Mouse (Mus musculus) midbrain, postnatal 0 days (tissue): ENCODE data around the gene Muc1. TPM values are rescaled to one million over a fixed set of nuclear protein-coding genes. Genes with fewer than 3 reads are reported as not detected.
A peak's percentile ranks its signal among the peaks of the same experiment; 100 is the strongest.

Experiments used
- ATAC-seq: fragments of 200-750 bp; cut with Nextera tagmentation; 2 replicates; pipeline ENCODE4 v1.8.0; 2017; ENCODE audit warnings: moderate number of reproducible peaks, mild to moderate bottlenecking, moderate TSS enrichment, moderate library complexity; ENCODE audit not compliant: low FRiP score
- DNase-seq: peaks from one replicate; pipeline ENCODE4 v3.0.0-alpha.2; 2015; ENCODE audit warnings: low spot score
- H3K27ac ChIP-seq: fragments of 300-500 bp; sonication (generic); 2 replicates; pipeline ENCODE4 v1.5.1; 2014; ENCODE audit warnings: low read depth, mild to moderate bottlenecking, low read length, mixed read lengths
- H3K27me3 ChIP-seq: fragments of 300-500 bp; sonication (generic); 2 replicates; pipeline ENCODE4 v1.6.1; 2014; ENCODE audit warnings: low read length, control low read depth, mixed read lengths; ENCODE audit not compliant: insufficient read depth
- H3K36me3 ChIP-seq: fragments of 300-500 bp; sonication (generic); 2 replicates; pipeline ENCODE4 v1.6.1; 2014; ENCODE audit warnings: low read length, control low read depth, mixed read lengths; ENCODE audit not compliant: insufficient read depth
- H3K4me1 ChIP-seq: fragments of 300-500 bp; sonication (generic); 2 replicates; pipeline ENCODE4 v1.6.1; 2014; ENCODE audit warnings: mild to moderate bottlenecking, control low read depth, antibody characterized with exemption, low read length, mixed read lengths; ENCODE audit not compliant: insufficient read depth
- H3K4me2 ChIP-seq: fragments of 300-500 bp; sonication (generic); 2 replicates; pipeline ENCODE4 v1.6.1; 2014; ENCODE audit warnings: low read depth, mild to moderate bottlenecking, low read length, mixed read lengths; ENCODE audit not compliant: poor library complexity, severe bottlenecking
- H3K4me3 ChIP-seq: fragments of 300-500 bp; sonication (generic); 2 replicates; pipeline ENCODE4 v1.5.1; 2014; ENCODE audit warnings: low read depth, mild to moderate bottlenecking, low read length, moderate library complexity
- H3K9ac ChIP-seq: fragments of 300-500 bp; sonication (generic); replicated peaks from 2 replicates; pipeline ENCODE4 v1.6.1; 2014; ENCODE audit warnings: mild to moderate bottlenecking, low read length, moderate library complexity, mixed read lengths; ENCODE audit not compliant: poor library complexity, severe bottlenecking
- H3K9me3 ChIP-seq: fragments of 300-500 bp; sonication (generic); 2 replicates; pipeline ENCODE4 v1.6.1; 2016; ENCODE audit warnings: low read length, control low read depth
- CTCF ChIP-seq: IDR thresholded peaks from 2 replicates; pipeline ENCODE4 v1.5.1; 2016; ENCODE audit warnings: antibody characterized with exemption, mild to moderate bottlenecking
- WGBS: fragments of 180-500 bp; shearing (Covaris S2); extraction: QIAGEN DNeasy Blood & Tissue Kit; methylation state at CpG from one replicate; pipeline ENCODE4 v1.1.7; 2014; 5-methylcytosine and 5-hydroxymethylcytosine counted together
- polyA plus RNA-seq: library from polyadenylated mRNA; unstranded; fragments of >200 nt; fragmentation: Nextera tagmentation; extraction: Ambion mirVana; gene quantifications from 2 replicates; pipeline ENCODE4 v1.2.1, GENCODE M21; 2015
- total RNA-seq: library from RNA; depleted of rRNA; stranded (reverse); fragments of >200 nt; gene quantifications from 2 replicates; pipeline ENCODE4 v1.2.3, GENCODE M21; 2014

Muc1 gene
- total and polyA plus RNA-seq, 2 experiments from 2014 or later = 0.52 to 3.8 TPM

- Histone ChIP-seq H3K27me3 (no peaks in the 10 kb centered on the region), H3K9ac (peak overlapping the region; percentile 48), H3K27ac (peak overlapping the region; percentile 55; the same call in 1 of the 2 replicates), H3K4me1 (no peaks in the 10 kb centered on the region), H3K36me3 (no peaks in the 10 kb centered on the region), H3K4me3 (peak overlapping the region; percentile 28), H3K9me3 (no peaks in the 10 kb centered on the region), H3K4me2 (peak overlapping the region; percentile 47)
- TF ChIP-seq CTCF = peak; percentile 65
- peak; percentile 92 for ATAC-seq
- 5% methylated on average over 32 of the region's 33 CpGs for WGBS
- peak; percentile 91 for DNase-seq
Measured at GRCm38 (mm10) chr3:89195979-89196877, 32.6 kb upstream of the Muc1 start.

- H3K4me2 ChIP-seq = no peak overlapping the region
- no peak for TF ChIP-seq CTCF
- H3K27ac ChIP-seq = no peak overlapping the region
- H3K36me3 ChIP-seq = no peaks in the 10 kb centered on the region
- no peak overlapping the region for H3K4me3 ChIP-seq
- H3K9me3 ChIP-seq = no peaks in the 10 kb centered on the region
- ATAC-seq = no peak
- H3K27me3 ChIP-seq = no peaks in the 10 kb centered on the region
- 72% methylated on average over 3 of the region's 3 CpGs for WGBS
- peaks cover 4% of the 10 kb centered on the region; the same call in 1 of the 2 replicates for H3K4me1 ChIP-seq
- no peak overlapping the region for H3K9ac ChIP-seq
- no peak for DNase-seq
Measured at GRCm38 (mm10) chr3:89199839-89200238, 29.0 kb upstream of the Muc1 start.

- Histone ChIP-seq H3K9ac (peak within 1 kb of the TSS; percentile 72), H3K27ac (peak within 1 kb of the TSS; percentile 72), H3K36me3 (peaks cover 20% of the 10 kb centered on the region), H3K27me3 (no peaks in the 10 kb centered on the region), H3K4me2 (peak within 1 kb of the TSS; percentile 74), H3K4me3 (peak within 1 kb of the TSS; percentile 50), H3K9me3 (no peaks in the 10 kb centered on the region), H3K4me1 (peaks cover 4% of the 10 kb centered on the region; the same call in 1 of the 2 replicates)
- 23% methylated on average over 13 of the region's 13 CpGs for WGBS
- ATAC-seq = peak; percentile 83
- DNase-seq = peak; percentile 96
- TF ChIP-seq CTCF = no peak
Measured at GRCm38 (mm10) chr3:89202253-89203141, 26.4 kb upstream of the Muc1 start, which contains the start of gene Gba. TSS of gene Gba (plus strand) at chr3:89202928.

DNA sequence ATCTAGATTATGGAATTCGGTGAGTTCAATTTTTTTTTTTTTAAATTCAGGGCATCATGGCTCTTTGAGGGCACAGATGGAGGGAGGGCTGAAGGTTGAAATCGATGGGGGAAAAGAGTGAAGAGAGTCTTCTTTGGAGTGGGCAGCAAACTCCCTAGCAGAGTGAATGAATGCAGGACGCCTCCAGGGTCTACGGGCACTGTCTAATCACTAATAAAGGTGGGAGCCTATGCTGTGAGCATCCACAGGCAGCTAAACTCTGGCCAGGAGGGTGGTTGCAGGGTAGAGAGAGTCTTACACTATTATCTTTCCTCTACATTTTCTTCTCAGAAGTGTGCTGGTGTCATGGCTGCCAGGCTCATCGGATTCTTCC, 25.7 kb upstream of the Muc1 start:
- ATAC-seq (no peak; the same call in 1 of the 2 replicates), DNase-seq (no peak)
- TF ChIP-seq CTCF = no peak
- Histone ChIP-seq H3K27me3 (no peaks in the 10 kb centered on the region), H3K36me3 (peaks cover 26% of the 10 kb centered on the region), H3K4me1 (peaks cover 4% of the 10 kb centered on the region; the same call in 1 of the 2 replicates), H3K4me3 (peak overlapping the region; percentile 50), H3K4me2 (peak overlapping the region; percentile 74), H3K27ac (peak overlapping the region; percentile 72), H3K9ac (peak overlapping the region; percentile 72), H3K9me3 (no peaks in the 10 kb centered on the region)
- 47% methylated on average over 5 of the region's 5 CpGs for WGBS

DNA sequence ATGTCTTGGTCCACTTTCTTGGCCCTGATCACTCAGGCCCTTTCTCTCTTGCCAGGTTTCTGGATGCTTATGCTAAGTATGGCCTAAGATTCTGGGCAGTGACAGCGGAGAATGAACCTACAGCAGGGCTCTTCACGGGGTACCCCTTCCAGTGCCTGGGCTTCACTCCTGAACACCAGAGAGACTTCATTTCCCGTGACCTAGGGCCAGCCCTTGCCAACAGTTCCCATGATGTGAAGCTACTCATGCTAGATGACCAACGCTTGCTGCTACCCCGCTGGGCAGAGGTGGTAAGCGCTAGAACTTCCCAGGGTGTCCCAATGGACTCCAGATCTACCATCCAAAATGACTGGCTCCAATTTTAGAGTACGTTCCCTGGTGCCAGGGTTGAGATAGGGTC, 22.8 kb upstream of the Muc1 start:
- H3K9me3 ChIP-seq = no peaks in the 10 kb centered on the region
- no peak overlapping the region for H3K4me2 ChIP-seq
- WGBS = 94% methylated on average over 7 of the region's 7 CpGs
- H3K27me3 ChIP-seq = no peaks in the 10 kb centered on the region
- no peak overlapping the region for H3K4me3 ChIP-seq
- TF ChIP-seq CTCF = no peak
- peaks cover 4% of the 10 kb centered on the region; the same call in 1 of the 2 replicates for H3K4me1 ChIP-seq
- DNase-seq = no peak
- H3K9ac ChIP-seq = no peak overlapping the region
- no peak overlapping the region for H3K27ac ChIP-seq
- ATAC-seq = no peak
- H3K36me3 ChIP-seq = peaks cover 47% of the 10 kb centered on the region
